Mouse (Mus musculus) urinary bladder, adult 2 months (tissue): ENCODE data around the gene Arf5. TPM values are rescaled to one million over a fixed set of nuclear protein-coding genes. Genes with fewer than 3 reads are reported as not detected.

Source experiments
- DNase-seq: peaks from one replicate; pipeline ENCODE4 v3.0.0; 2022; ENCODE audit warnings: low spot score
- polyA plus RNA-seq: library from polyadenylated mRNA; depleted of rRNA; stranded (reverse); fragments of >200 nt; gene quantifications from 2 replicates; pipeline ENCODE4 v1.2.3, GENCODE M21; 2012; rRNA removed

Gene Arf5
- polyA plus RNA-seq: 186 and 211 TPM in 2 replicates

DNA sequence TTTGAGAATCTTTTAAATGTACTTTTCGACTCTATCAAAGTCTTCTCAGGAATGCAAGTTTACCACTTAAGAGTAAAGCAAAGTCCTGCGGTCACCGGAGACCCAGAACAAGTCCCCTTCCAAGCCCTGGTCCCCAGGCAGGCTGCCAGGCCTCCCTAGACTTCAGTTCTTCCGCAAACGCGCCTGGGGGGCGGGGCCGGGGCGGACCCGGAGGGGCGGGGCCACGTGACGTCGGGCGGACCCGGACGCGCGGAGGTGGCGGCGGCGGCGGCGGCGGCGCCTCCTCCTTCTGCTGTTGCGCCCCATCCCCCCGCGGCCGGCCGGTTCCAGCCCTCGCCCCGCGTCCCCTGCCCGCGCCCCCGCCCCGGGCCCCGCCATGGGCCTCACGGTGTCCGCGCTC is at the start of gene Arf5:
TSS of gene Arf5 (plus strand) at position 248 of the 400 bp plus-strand sequence.
- DNase-seq: peak; percentile 92

DNA sequence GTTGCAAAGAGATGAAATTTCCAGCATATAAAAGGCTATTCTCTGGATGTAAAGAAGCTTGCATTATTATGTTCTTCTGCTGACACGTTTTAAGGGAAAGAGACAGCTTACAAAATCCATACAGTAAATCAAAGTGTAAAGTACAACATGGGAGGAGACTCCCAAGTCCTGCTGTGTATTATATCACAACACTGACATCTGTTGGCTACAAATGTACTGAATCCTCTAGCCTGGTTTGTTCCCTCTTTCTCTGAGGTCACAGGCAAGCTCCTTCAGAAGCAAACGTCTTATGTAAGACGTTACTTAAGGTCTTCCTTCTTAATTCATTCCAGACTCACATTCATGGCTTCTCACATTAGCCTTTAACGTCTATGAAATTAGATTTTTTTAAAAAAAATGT is 41.4 kb upstream of the Arf5 start:
- DNase-seq: no peak

DNA sequence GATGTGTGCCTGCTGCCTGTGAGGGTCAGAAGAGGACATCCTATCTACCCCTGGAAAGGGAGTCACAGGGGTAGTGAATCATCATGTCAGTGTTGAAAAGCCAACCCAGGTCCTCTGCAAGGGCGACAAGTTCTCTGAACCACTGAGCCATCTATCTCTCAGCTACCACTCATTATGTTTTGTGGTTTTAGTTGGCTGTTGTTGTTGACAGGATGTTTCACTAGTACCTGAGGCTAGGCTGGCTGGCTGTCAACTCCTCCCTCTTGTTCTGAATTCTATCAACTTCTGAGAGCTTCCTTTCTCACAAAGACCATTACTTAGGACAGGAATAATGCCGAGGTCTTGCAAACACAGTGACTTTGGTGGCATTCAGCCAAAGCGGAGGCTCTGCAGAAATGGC is 38.2 kb upstream of the Arf5 start:
- DNase-seq: no peak

DNA sequence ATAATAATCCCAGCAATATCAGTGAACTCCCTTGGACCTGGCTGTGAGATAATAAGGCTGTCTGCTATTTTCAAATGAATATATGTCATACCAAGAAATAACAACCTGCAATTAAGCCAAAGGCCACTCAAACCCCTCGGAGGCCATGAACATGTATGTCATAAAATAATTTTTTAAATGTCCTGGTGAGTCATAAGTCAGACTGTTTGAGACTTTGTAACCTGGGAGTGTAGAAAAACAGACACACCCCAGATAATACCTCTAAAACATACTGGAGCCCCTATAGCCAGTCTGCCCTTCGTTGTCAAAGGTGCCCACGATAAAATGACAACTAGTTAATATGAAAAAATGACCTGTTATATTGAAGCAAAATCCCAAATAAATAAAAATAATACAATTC is 34.3 kb upstream of the Arf5 start:
- no peak for DNase-seq

DNA sequence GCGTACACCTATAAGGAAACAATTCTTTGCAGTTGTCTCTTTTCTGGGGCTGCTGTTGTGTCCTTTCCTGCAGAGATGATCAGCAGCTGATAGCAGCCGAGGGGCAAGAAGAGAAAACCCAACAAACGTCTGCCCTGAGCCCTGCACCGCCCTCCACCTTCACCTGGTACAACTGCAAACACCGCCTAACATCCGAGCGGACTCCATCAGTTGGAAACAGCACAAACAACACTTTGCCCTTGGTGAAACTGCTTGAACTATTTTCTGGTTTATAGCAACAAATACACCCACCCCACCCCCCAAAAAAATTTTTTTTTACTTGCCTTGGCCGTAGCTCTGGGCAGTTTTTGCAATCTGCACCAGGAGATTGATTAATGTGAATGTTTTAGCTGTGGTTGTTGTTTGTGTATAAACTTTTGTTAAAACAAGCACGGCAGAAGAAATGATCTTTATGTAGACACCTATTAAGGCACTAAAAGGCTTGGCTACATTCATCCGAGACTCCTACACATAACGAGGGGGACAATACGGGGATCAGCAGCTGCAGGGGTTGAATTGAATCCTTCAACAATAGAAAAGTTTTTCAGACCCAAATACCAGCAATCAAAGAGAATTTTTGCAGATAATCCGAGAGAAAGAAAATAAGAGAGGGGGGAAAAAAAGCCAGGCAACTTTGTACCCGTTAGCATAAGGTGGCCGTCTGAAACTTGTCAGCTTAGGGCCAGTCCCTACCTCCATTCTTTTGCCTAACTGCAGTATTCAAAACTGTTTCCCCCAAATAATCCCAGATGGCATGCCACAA is 27.1 kb upstream of the Arf5 start:
- no peak for DNase-seq

DNA sequence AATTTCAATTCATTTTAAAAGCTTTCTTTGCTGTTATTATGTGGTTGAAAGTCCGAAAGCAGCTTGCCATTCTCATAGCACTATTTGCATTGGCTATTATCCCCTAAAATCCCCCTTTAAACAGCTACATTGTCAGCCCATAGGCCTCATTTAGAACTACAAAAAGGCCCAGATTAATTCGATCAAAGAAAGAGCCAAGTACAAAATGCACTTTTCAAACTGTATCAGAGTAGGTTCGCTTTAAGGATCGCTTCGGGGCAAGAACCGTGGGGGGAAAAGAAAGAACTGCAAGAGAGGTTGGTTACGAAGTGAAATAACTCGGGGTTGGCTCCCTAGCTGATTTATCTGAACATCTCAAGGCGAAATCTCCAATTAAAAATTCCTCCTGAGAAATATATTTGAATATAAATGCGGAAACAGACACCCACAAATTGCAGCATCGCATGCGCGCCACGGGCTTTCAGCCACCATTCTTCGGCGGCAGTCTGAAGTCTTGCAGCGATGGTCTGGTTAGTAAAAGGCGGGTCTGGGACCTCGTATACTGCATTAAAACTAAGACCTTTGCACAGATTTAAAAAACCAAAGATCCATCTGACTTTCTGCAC is 26.4 kb upstream of the Arf5 start:
- DNase-seq: no peak

DNA sequence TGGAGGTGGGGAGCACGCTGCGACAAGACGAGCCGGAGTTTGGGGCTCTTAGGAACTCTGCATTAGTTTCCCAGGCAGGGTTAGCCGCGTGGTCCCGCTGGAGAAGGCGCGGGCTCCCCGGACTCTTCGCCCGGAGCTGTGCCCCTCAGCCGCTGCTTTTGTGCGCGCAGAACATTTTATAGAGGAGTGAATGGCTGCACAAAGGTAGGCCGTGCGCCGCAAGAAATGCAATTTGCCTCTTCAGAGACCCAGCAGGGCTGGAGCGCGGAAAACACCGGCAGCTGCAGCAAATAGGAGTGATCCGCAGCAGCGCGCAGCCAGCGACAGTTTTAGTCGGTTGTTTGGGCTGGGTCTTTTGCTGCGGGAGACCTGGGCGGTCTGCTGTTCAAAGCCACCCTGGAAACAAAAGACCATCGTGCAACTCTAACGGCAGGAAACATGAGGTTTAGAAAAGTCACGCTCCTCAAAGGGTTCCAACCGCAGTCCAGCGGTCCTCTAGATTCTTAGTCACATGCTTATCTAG is 25.6 kb upstream of the Arf5 start, which contains the start of gene Zfp800:
TSS of gene Zfp800 (minus strand) at position 325 of the 523 bp plus-strand sequence.
- DNase-seq: no peak

DNA sequence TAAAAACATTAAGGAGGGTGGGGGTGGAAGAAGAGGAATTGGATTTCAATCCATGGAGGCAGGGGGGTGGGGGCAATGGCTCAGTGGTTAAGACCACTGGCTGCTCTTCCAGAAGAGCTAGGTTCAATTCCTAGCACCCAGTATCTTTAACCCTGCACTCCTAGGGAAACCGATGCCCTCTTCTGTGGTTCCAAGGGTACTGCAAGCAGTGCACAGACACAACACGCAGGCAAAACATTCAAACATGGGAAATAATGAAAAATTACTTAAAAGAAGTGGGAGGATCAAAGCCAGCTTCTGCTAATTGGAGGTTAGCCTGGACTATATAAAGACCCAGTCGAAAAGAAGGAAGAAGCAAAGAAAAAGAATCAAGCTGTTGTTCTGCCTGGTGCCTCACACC is 24.6 kb upstream of the Arf5 start:
- no peak for DNase-seq

DNA sequence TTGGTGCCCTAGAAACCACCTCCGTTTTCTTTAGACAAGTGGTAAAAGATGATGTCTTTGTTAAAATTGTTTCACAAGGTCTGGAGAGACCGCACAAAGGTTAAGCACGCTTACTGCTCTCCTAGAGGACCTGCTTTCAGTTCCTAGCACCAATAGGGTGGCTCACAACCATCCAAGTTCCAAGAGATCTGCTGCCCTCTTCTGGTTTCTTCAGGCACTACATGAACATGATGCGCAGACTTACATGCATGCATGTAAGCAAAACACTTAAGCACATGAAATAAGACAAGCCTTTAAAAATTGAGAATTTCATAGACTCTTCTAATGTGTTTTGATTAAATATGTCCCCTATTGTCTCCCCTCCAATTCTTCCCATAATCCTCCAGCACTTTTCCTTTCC is 23.6 kb upstream of the Arf5 start:
- no peak for DNase-seq

DNA sequence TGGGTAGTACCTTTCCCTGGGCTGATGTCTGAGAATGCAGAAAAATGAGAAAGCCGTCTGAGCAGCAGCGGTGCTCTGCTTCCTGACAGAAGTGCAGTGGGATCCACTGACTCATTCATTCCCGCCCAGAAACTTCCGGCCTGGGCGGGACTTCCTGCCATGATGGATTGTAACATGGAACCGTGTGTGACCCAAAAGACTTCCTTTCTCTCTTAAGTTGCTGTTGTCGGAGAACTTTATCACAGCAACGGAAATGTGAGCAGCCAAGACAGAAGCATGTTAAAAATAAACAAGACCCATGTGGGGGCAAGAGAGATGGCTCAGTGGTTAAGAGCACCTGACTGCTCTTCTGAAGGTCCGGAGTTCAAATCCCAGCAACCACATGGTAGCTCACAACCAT is 13.3 kb upstream of the Arf5 start:
- DNase-seq: no peak

DNA sequence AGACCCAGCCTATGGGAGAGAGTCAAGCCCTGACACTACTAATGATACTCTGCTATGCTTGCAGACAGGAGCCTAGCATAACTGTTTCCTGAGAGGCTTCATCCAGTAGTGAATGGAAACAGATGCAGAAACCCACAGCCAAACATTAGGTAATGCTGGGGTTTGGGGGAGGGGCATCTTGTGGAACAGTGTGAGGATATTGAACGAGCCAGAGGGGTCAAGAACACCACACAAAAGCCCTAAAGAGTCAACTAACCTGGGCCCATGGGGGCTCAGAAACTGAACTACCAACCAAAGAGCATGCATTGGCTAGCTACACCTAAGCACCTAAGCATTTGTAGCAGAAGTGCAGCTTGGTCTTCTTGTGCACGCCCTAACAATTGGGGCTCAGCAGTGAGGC is 12.1 kb upstream of the Arf5 start:
- no peak for DNase-seq

DNA sequence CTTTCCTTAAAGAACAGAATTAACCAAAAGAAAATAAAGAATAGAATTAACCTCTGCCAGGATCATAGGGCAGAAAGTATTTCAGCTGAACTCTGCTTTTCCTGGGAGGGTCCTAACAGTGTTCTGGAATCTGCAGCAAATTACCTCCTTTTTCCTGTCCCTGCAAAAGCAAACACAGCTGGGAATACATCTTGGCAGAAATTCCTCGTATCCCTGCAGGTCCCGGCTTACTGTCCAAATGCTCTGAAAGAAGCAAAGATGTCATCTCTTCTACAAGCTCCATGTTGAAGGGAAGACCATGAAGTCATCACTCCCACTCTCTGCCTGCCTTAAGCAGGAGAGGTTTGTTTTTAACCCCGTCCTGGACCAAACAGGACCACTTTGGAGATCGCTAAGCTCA is 6.4 kb upstream of the Arf5 start:
- no peak for DNase-seq

DNA sequence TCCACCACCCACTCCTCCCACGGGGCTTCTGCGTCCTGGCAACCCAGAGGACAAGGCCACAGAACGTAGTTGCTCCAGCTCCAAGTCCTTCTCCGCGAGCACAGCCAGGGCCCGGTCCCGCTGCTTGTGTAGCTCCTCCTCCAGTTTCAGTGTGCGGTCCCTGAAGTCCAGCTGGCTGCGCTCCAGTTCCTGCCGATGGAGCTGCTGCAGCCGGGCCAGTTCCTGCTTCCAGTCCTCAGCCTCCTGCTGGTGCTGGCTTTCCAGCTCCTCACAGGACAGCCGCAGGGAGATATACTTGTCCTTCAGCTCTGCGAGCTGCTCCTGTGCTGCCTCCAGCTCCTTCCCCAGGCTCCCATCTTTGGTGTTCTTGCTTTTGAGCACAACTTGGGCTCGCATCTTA is 4.9 kb upstream of the Arf5 start:
- DNase-seq: no peak

DNA sequence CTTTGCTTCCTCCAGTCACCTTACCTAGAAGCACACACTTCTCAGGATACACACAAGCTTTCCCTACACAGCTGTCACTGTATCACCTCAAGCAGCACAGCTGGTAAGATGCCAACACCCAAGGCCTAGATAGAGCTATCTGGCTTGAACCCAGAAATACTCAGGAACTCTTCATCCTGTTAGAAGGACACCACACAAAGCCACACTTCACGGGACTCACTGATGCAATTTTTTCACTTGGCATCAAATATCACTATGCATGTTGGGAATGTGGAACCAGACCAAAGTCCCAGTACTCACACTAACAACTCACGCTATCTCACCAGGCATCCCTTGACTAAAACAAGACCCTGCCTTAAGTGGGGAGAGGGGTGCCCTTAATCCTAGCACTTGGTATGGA is 3.7 kb upstream of the Arf5 start:
- DNase-seq: no peak

DNA sequence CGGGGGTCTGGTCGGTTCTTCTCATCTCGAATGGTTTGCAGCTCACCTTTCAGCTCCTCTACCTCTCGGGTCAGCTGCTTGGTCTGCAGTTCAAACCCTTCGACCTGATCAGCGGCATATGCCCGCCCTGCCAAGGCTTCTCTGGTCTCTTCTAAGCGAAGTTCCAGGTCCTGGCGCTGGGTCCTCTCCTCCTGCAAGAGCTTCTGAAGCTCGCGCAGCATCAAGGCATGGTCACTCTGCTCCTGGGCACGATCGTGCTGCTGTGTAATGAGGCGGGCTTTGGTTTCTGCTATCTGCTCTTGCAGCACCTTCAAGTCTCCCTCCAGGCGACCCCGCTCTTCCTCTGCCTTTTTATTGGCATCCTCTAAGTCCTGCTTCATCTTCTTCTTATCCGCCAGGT is 3.0 kb upstream of the Arf5 start:
- no peak for DNase-seq

DNA sequence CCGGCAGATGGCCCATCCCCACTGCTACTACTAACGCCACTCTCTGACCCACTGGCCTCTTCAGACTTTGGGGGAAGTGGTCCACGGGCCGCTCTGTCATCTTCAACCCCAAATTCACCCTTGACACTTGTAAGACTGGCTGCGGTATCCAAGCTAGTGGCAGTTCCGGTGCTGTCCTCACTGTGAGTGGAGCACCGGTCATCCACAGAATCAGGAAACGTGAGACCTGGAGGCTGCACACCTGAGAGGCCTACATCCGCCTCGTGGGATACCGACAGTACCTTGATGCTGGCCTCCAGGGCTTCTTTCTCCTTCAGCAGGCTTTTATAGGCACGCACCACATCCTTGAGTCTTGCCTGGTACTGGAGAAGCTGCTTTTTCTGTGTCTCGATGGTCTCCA is 2.5 kb upstream of the Arf5 start:
- no peak for DNase-seq

DNA sequence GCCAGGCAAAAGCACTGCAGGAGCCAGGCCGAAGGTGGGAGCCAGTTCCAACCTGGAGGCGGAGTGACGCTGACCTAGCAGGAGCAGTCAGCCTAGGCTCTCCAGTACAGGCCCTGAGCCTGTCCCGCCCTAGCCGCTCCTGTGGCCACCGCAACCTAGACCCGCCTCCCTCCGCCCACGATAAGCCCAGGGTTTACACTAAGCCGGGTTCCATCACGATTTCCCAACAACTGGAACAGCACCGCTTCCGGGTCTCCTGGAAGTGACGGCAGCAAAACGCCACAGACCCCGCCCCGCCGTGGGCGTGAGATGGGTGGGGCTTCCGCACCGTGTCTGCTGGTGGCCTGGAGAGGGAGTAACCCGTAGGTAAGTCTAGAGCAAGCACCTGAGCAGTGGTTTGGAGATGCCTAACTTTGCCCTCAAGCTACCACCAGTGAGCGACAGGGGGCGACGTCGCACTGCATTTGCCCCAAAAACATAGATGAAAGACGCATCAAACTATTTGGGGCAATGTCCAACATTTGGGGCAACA is 1.8 kb upstream of the Arf5 start:
- DNase-seq: peak; percentile 90

DNA sequence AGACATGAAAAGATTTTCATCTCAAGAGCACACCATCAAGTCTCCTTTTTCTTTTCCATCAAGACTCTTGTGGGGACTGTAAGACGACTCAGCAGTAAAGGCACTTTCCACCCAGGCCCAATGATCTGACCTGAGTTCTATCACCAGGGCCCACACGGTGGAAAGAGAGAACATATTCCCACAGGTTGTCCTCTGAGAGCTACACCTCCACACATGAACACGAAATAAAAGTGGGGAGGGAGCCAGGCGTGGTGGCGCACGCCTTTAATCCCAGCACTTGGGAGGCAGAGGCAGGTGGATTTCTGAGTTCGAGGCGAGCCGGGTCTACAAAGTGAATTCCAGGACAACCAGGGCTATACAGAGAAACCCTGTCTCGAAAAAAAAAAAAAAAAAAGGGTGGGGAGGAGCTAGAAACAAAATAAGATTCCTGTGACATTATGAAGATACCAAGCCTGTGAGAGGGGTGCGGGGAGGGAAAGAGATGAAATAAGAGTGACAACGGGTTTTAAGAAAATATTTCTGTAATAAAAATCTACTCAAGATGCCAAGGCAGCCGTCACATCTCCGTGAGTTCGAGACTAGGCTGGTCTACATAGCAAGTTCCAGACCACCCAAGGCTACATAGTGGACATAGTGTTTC is 589 bp upstream of the Arf5 start:
- no peak for DNase-seq

DNA sequence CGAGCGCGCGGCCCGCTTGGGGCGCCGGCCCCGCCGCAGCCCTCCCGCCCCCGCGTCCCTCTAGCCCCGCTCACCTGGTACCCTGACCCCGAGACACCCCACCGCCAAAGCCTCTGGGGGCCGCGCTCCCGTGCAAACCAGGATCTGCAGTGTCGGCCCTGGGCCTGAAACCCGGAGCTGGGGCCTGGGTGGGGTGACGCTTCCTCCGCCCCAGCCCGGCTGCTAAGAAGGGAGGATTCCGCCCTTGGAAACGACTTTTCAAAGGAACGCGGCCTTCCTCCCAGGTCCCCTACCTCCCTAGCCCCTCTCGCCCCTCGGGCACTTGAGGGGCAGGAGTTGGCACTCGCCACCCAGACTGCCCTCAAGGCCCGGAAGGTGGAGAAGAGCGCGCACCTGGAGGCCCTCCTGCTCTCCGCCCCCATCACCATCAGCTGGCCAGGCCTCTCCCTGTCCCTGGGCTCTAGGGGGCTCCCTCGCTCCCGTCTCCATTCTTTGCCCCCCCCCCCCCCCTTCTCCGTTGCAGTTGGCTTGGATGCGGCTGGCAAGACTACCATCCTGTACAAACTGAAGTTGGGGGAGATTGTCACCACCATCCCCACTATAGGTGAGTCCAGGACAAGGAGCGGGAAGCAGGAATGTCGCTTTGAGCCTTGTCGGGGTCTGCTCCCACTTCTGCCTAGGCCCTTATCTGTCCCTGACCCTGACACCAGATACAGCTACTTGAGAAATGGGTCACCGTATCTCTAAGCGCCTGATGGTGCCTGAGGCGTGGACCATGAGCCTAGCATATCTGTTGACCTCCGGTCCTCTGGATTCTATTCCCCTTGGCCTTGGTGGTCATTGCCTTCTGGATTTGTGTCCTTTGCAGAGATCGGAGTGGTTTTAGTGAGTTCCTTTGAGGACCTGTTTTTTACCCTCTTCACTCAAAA is 671 bp downstream of the Arf5 start:
- DNase-seq: peak; percentile 62

DNA sequence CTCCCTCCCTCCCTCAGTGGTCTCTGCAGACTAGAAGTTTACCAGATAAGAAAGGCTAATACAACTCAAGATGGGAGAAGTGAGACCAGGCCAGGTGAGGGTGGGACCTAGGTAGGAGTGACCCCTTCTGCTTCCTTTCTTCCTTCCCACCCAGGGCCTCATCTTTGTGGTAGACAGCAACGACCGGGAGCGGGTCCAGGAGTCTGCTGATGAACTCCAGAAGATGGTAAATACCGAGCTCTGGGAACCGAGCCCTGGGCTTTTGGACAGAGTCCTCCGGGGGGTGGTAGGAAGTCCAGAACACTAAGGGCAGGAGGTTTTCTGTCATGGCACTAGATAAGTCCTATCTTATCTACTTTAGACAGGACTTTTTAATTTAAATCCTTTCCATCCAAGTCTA is 1.7 kb downstream of the Arf5 start:
- DNase-seq: no peak

DNA sequence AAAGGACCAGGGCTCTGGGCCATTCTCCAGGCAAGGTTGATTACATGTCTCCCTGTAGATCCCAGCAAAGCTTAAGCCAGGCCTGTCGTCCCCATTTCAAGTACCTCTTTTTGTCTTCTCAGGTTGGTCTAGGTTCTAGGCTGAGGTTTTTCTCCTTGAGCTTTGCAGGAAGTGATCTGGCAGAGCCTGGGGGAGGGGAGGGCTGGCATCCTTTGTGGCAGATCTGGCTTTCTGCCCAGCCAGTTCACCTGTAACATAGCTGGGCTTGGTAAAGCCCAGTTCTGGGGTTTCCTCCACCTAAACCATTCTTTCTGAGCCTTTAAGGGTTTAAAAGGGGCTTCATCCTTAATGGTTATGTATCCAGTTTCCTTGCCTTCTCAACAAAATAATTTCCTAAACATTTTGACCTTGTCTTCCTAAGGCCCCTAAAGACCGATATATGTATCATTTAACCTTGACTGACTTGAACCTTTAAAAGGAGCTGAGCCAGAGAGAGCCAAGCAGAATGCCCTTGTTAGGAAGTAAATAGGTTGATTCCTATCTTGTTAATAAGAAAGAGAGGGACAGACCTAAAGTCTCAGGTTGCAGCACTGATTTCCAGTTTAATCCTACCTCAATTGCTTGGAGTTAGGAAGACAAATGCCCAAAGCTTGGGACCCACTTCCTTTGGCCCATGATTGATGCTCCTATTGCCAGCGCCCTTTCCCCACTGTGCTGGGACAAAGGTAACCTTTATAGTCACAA is 3.9 kb downstream of the Arf5 start, which contains the start of gene Fscn3:
TSS of gene Fscn3 (plus strand) at position 694 of the 744 bp plus-strand sequence.
- no peak for DNase-seq
